Mouse (Mus musculus) G1E (cell line): ENCODE results near the gene Gnao1.

Source experiments
- CTCF ChIP-seq: IDR thresholded peaks from 2 replicates; pipeline ENCODE4 v1.5.1; 2012; ENCODE audit warnings: low read depth, low read length, inconsistent platforms, mixed read lengths
- GATA1 ChIP-seq: IDR thresholded peaks from 2 replicates; pipeline ENCODE4 v1.6.1; 2012; ENCODE audit warnings: borderline replicate concordance, low read length, inconsistent platforms, mixed read lengths
- POLR2AphosphoS5 ChIP-seq: IDR thresholded peaks from 2 replicates; pipeline ENCODE4 v1.6.1; 2012; ENCODE audit warnings: low read depth, low read length, inconsistent platforms; ENCODE audit not compliant: insufficient replicate concordance

DNA sequence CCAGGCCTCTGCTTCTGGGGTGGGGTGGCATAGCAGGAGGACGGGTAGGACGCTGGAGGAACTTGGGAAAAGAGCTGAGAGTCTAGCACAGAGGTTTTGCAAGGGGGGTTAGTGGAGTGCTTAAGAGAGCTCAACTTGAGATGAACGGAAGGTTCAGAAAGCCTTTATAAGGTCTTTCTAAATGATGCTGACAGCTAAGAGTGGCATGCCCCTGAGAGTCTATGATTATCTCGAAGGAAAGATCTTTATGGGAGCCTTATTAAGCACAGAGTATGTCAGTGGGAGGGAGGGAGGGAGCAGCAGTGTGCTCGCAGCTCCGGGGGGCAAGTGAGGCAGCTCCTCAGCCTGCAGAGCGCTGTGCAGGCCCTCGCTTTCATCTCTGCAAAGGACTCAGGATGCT, 29.3 kb downstream of the Gnao1 start:
- TF ChIP-seq CTCF, result no peak
- TF ChIP-seq GATA1, result no peak
- no peak for TF ChIP-seq POLR2AphosphoS5
